Mouse (Mus musculus): ENCODE data around the gene Plcb4. TPM values are rescaled to one million over a fixed set of nuclear protein-coding genes. Genes with fewer than 3 reads are reported as not detected.

Gene Plcb4
- polyA plus RNA-seq (2015; fragmentation: Nextera tagmentation; extraction: Ambion mirVana): 12.7 and 12.9 TPM in 2 replicates

GRCm38 (mm10) chr2:135658486-135659390 is at the start of gene Plcb4:
TSS of gene Plcb4 (plus strand) at chr2:135659011.
- Histone ChIP-seq H3K9me3 (no peaks in the 10 kb centered on the region), H3K36me3 (no peaks in the 10 kb centered on the region), H3K27ac (peak within 1 kb of the TSS; percentile 90), H3K4me1 (replicated peaks) (no peaks in the 10 kb centered on the region), H3K27me3 (replicated peaks) (no peaks in the 10 kb centered on the region), H3K4me3 (replicated peaks) (peak within 1 kb of the TSS; percentile 77), H3K9ac (peak within 1 kb of the TSS; percentile 86), H3K4me2 (replicated peaks) (peak within 1 kb of the TSS; percentile 91)
- WGBS: under 1% methylated on average over 71 of the region's 71 CpGs
- ATAC-seq: peak; percentile 92

GRCm38 (mm10) chr2:135614651-135615261 is 44.1 kb upstream of the Plcb4 start:
- no peak for ATAC-seq
- Histone ChIP-seq H3K4me3 (replicated peaks) (no peak overlapping the region), H3K9ac (no peak overlapping the region), H3K4me2 (replicated peaks) (no peak overlapping the region), H3K27ac (no peak overlapping the region), H3K4me1 (replicated peaks) (no peaks in the 10 kb centered on the region), H3K27me3 (replicated peaks) (no peaks in the 10 kb centered on the region), H3K36me3 (no peaks in the 10 kb centered on the region), H3K9me3 (no peaks in the 10 kb centered on the region)
- WGBS: 31% methylated on average over 4 of the region's 4 CpGs

- Histone ChIP-seq H3K9me3 (no peaks in the 10 kb centered on the region), H3K4me1 (replicated peaks) (no peaks in the 10 kb centered on the region), H3K4me2 (replicated peaks) (no peak overlapping the region), H3K27ac (no peak overlapping the region), H3K27me3 (replicated peaks) (no peaks in the 10 kb centered on the region), H3K4me3 (replicated peaks) (no peak overlapping the region), H3K36me3 (no peaks in the 10 kb centered on the region), H3K9ac (no peak overlapping the region)
- no peak for ATAC-seq
- 76% methylated on average over 1 of the region's 1 CpGs for WGBS
Measured at GRCm38 (mm10) chr2:135616090-135616489, 42.7 kb upstream of the Plcb4 start.

GRCm38 (mm10) chr2:135618551-135618950 is 40.3 kb upstream of the Plcb4 start:
- Histone ChIP-seq H3K27me3 (replicated peaks) (no peaks in the 10 kb centered on the region), H3K4me3 (replicated peaks) (no peak overlapping the region), H3K9ac (no peak overlapping the region), H3K9me3 (no peaks in the 10 kb centered on the region), H3K4me2 (replicated peaks) (no peak overlapping the region), H3K27ac (no peak overlapping the region), H3K36me3 (no peaks in the 10 kb centered on the region), H3K4me1 (replicated peaks) (no peaks in the 10 kb centered on the region)
- no peak for ATAC-seq

- H3K9me3 ChIP-seq: no peaks in the 10 kb centered on the region
- H3K9ac ChIP-seq: no peak overlapping the region
- 0 out of 2 replicates have a peak, but pooled peaks have one; percentile 10 for ATAC-seq
- H3K4me2 ChIP-seq (replicated peaks): no peak overlapping the region
- no peaks in the 10 kb centered on the region for H3K4me1 ChIP-seq (replicated peaks)
- no peaks in the 10 kb centered on the region for H3K36me3 ChIP-seq
- 36% methylated on average over 2 of the region's 2 CpGs for whole genome bisulfite sequencing
- no peaks in the 10 kb centered on the region for H3K27me3 ChIP-seq (replicated peaks)
- H3K27ac ChIP-seq: no peak overlapping the region
- no peak overlapping the region for H3K4me3 ChIP-seq (replicated peaks)
Measured at GRCm38 (mm10) chr2:135619956-135620355, 38.9 kb upstream of the Plcb4 start.

GRCm38 (mm10) chr2:135627821-135628220 is 31.0 kb upstream of the Plcb4 start:
- Histone ChIP-seq H3K36me3 (no peaks in the 10 kb centered on the region), H3K9ac (no peak overlapping the region), H3K4me3 (replicated peaks) (no peak overlapping the region), H3K4me2 (replicated peaks) (no peak overlapping the region), H3K4me1 (replicated peaks) (no peaks in the 10 kb centered on the region), H3K27ac (no peak overlapping the region), H3K27me3 (replicated peaks) (no peaks in the 10 kb centered on the region), H3K9me3 (no peaks in the 10 kb centered on the region)
- WGBS: 82% methylated on average over 2 of the region's 2 CpGs
- no peak for ATAC-seq

GRCm38 (mm10) chr2:135637227-135637626 is 21.6 kb upstream of the Plcb4 start:
- no peaks in the 10 kb centered on the region for H3K36me3 ChIP-seq
- H3K4me1 ChIP-seq (replicated peaks): no peaks in the 10 kb centered on the region
- H3K9ac ChIP-seq: no peak overlapping the region
- ATAC-seq: no peak
- no peak overlapping the region for H3K4me3 ChIP-seq (replicated peaks)
- H3K4me2 ChIP-seq (replicated peaks): no peak overlapping the region
- H3K9me3 ChIP-seq: no peaks in the 10 kb centered on the region
- 77% methylated on average over 2 of the region's 2 CpGs for WGBS
- no peaks in the 10 kb centered on the region for H3K27me3 ChIP-seq (replicated peaks)
- no peak overlapping the region for H3K27ac ChIP-seq

- Histone ChIP-seq H3K27me3 (replicated peaks) (no peaks in the 10 kb centered on the region), H3K36me3 (no peaks in the 10 kb centered on the region), H3K27ac (no peak overlapping the region), H3K4me2 (replicated peaks) (no peak overlapping the region), H3K4me1 (replicated peaks) (no peaks in the 10 kb centered on the region), H3K9me3 (no peaks in the 10 kb centered on the region), H3K9ac (no peak overlapping the region), H3K4me3 (replicated peaks) (no peak overlapping the region)
- 71% methylated on average over 1 of the region's 1 CpGs for WGBS
- ATAC-seq: no peak
Measured at GRCm38 (mm10) chr2:135641002-135641401, 17.8 kb upstream of the Plcb4 start.

- Histone ChIP-seq H3K4me1 (replicated peaks) (no peaks in the 10 kb centered on the region), H3K4me2 (replicated peaks) (no peak overlapping the region), H3K9ac (no peak overlapping the region), H3K9me3 (no peaks in the 10 kb centered on the region), H3K36me3 (no peaks in the 10 kb centered on the region), H3K27me3 (replicated peaks) (no peaks in the 10 kb centered on the region), H3K4me3 (replicated peaks) (no peak overlapping the region), H3K27ac (no peak overlapping the region)
- WGBS: 64% methylated on average over 2 of the region's 2 CpGs
- no peak for ATAC-seq
Measured at GRCm38 (mm10) chr2:135641636-135642035, 17.2 kb upstream of the Plcb4 start.

- 85% methylated on average over 3 of the region's 3 CpGs for WGBS
- no peaks in the 10 kb centered on the region for H3K9me3 ChIP-seq
- no peak overlapping the region for H3K27ac ChIP-seq
- no peak overlapping the region for H3K4me3 ChIP-seq (replicated peaks)
- H3K4me2 ChIP-seq (replicated peaks): no peak overlapping the region
- H3K27me3 ChIP-seq (replicated peaks): no peaks in the 10 kb centered on the region
- no peak for ATAC-seq
- H3K36me3 ChIP-seq: no peaks in the 10 kb centered on the region
- no peaks in the 10 kb centered on the region for H3K4me1 ChIP-seq (replicated peaks)
- H3K9ac ChIP-seq: no peak overlapping the region
Measured at GRCm38 (mm10) chr2:135646226-135646625, 12.6 kb upstream of the Plcb4 start.

GRCm38 (mm10) chr2:135646654-135647053 is 12.2 kb upstream of the Plcb4 start:
- H3K27me3 ChIP-seq (replicated peaks): no peaks in the 10 kb centered on the region
- no peak overlapping the region for H3K4me2 ChIP-seq (replicated peaks)
- no peak overlapping the region for H3K4me3 ChIP-seq (replicated peaks)
- WGBS: 82% methylated on average over 6 of the region's 6 CpGs
- no peak for ATAC-seq
- H3K4me1 ChIP-seq (replicated peaks): no peaks in the 10 kb centered on the region
- H3K9ac ChIP-seq: no peak overlapping the region
- no peaks in the 10 kb centered on the region for H3K36me3 ChIP-seq
- no peaks in the 10 kb centered on the region for H3K9me3 ChIP-seq
- no peak overlapping the region for H3K27ac ChIP-seq

GRCm38 (mm10) chr2:135647985-135648384 is 10.8 kb upstream of the Plcb4 start:
- Histone ChIP-seq H3K4me2 (replicated peaks) (no peak overlapping the region), H3K27me3 (replicated peaks) (no peaks in the 10 kb centered on the region), H3K9me3 (no peaks in the 10 kb centered on the region), H3K4me1 (replicated peaks) (no peaks in the 10 kb centered on the region), H3K9ac (no peak overlapping the region), H3K27ac (no peak overlapping the region), H3K4me3 (replicated peaks) (no peak overlapping the region), H3K36me3 (no peaks in the 10 kb centered on the region)
- ATAC-seq: no peak
- 89% methylated on average over 4 of the region's 4 CpGs for WGBS

GRCm38 (mm10) chr2:135650885-135651284 is 7.9 kb upstream of the Plcb4 start:
- H3K9ac ChIP-seq: no peak overlapping the region
- H3K4me2 ChIP-seq (replicated peaks): no peak overlapping the region
- H3K4me1 ChIP-seq (replicated peaks): no peaks in the 10 kb centered on the region
- no peak overlapping the region for H3K27ac ChIP-seq
- WGBS: 76% methylated on average over 3 of the region's 3 CpGs
- H3K36me3 ChIP-seq: no peaks in the 10 kb centered on the region
- no peaks in the 10 kb centered on the region for H3K9me3 ChIP-seq
- no peaks in the 10 kb centered on the region for H3K27me3 ChIP-seq (replicated peaks)
- H3K4me3 ChIP-seq (replicated peaks): no peak overlapping the region
- no peak for ATAC-seq
